Mouse (Mus musculus) right cerebral cortex, postnatal 36 days (tissue): ENCODE results near the gene Tcf7l2.

ENCODE experiments used
- DNase-seq, 2 experiments: peaks; one replicate each; pipeline ENCODE4 v3.0.0; 2022; ENCODE audit warnings: low spot score in 2 of 2, mixed read lengths in 1 of 2

Gene Tcf7l2

GRCm38 (mm10) chr19:55861746-55862145 lies 120.1 kb downstream of the Tcf7l2 start:
- DNase-seq: no peak

- no peak for DNase-seq
These were observed 120.9 kb downstream of the Tcf7l2 start for GRCm38 (mm10) chr19:55862559-55862958.

- DNase-seq: no peak
These were observed 123.4 kb downstream of the Tcf7l2 start for GRCm38 (mm10) chr19:55865049-55865448.

- no peak for DNase-seq
These were observed 124.4 kb downstream of the Tcf7l2 start for GRCm38 (mm10) chr19:55865774-55866578.

- DNase-seq: no peak
These were observed 125.6 kb downstream of the Tcf7l2 start for GRCm38 (mm10) chr19:55867255-55867654.

GRCm38 (mm10) chr19:55867905-55868304 lies 126.3 kb downstream of the Tcf7l2 start:
- DNase-seq: no peak

- DNase-seq: no peak
These were observed 127.0 kb downstream of the Tcf7l2 start for GRCm38 (mm10) chr19:55868597-55868996.

- no peak for DNase-seq
These were observed 129.2 kb downstream of the Tcf7l2 start for GRCm38 (mm10) chr19:55870825-55871224.

- no peak for DNase-seq
These were observed 129.9 kb downstream of the Tcf7l2 start for GRCm38 (mm10) chr19:55871496-55871895.

GRCm38 (mm10) chr19:55873221-55873620 lies 131.6 kb downstream of the Tcf7l2 start:
- no peak for DNase-seq

GRCm38 (mm10) chr19:55876501-55876900 lies 134.9 kb downstream of the Tcf7l2 start:
- no peak for DNase-seq

- peak; percentile 16 to 18 for DNase-seq
These were observed 135.8 kb downstream of the Tcf7l2 start for GRCm38 (mm10) chr19:55877404-55877915.

GRCm38 (mm10) chr19:55880664-55881359 lies 139.2 kb downstream of the Tcf7l2 start:
- DNase-seq: peak; percentile 12 to 13

GRCm38 (mm10) chr19:55886536-55886935 lies 144.9 kb downstream of the Tcf7l2 start:
- no peak for DNase-seq

- no peak for DNase-seq
These were observed 150.1 kb downstream of the Tcf7l2 start for GRCm38 (mm10) chr19:55891692-55892183.

GRCm38 (mm10) chr19:55893557-55893956 lies 151.9 kb downstream of the Tcf7l2 start:
- no peak for DNase-seq

GRCm38 (mm10) chr19:55894396-55894795 lies 152.8 kb downstream of the Tcf7l2 start:
- DNase-seq: no peak

- DNase-seq: peak in 1 of 2 experiments; percentile 4
These were observed 153.7 kb downstream of the Tcf7l2 start for GRCm38 (mm10) chr19:55895317-55895716.

- DNase-seq: no peak
These were observed 154.3 kb downstream of the Tcf7l2 start for GRCm38 (mm10) chr19:55895807-55896420.

- DNase-seq: no peak
These were observed 155.0 kb downstream of the Tcf7l2 start for GRCm38 (mm10) chr19:55896629-55897028.

- no peak for DNase-seq
These were observed 161.2 kb downstream of the Tcf7l2 start for GRCm38 (mm10) chr19:55902573-55903385.
